Mouse (Mus musculus) kidney, adult 18-20 months (tissue): ENCODE results near the gene Hormad2.

Source experiments
- DNase-seq: peaks from one replicate; pipeline ENCODE4 v3.0.0; 2021

Hormad2 gene

GRCm38 (mm10) chr11:4336693-4337283 is 104.1 kb downstream of the Hormad2 start:
- no peak for DNase-seq

GRCm38 (mm10) chr11:4335810-4336692 is 104.9 kb downstream of the Hormad2 start:
- DNase-seq = no peak

DNA sequence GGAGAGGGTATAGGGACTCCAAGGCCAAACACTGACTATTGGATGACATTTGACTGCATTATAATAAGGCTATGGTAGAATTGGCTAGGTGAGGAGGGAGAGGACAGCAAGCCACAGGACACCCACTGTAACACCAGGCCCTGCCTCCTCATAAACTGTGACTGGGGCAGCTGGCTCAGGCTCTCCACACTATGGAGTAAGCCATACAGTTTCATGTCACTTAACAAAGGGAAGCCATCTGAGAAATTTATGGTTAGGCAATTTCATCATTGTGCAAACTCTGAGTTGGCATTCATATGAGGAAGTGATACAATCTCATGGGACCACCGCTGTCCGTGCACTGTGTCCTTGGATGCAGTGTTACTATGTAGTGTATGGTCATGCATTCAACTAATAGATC is 107.9 kb downstream of the Hormad2 start:
- no peak for DNase-seq

GRCm38 (mm10) chr11:4328188-4328587 is 112.7 kb downstream of the Hormad2 start:
- no peak for DNase-seq

GRCm38 (mm10) chr11:4323481-4323880 is 117.4 kb downstream of the Hormad2 start:
- DNase-seq = no peak

- DNase-seq = no peak
These were observed 118.0 kb downstream of the Hormad2 start for GRCm38 (mm10) chr11:4322943-4323342.

DNA sequence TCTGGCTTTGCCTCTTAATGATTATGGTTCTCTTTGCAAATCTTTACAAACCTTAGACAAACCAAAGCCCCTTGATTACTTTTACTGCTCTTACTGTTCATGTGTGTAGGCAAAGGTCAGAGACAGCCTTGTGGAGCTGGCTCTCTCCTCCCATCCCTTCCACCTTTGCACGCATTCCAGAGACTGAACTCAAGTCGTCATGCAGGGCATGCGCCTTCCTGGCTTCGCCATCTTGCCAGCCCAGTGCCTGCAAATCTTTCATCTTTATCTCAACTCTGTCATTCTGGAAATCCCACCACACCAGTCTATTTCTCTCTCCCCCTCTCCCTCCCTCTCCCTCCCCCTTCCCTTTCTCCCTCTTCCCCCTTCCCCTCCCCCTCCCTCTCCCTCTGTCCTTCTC is 120.0 kb downstream of the Hormad2 start:
- DNase-seq = no peak

- no peak for DNase-seq
These were observed 121.5 kb downstream of the Hormad2 start for GRCm38 (mm10) chr11:4319212-4319955.

DNA sequence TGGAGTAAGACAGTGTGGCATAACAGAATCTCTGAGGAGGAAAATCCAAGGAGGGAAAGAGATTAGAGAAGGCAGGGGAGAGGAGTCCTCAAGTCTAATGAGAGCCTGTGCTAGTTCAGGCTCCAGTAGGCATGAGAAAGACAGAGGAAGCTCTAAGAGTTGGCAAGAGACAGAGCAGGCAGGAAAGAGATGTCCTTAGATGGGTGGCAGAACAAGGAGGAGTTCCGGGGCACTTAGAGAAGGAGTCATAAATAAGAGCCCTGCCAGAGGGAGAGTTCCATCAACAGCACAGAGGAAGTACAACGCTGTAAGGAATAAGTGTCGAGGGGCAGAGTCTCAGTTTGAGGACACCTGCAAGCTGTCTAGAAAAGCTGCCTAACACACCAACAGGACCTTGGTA is 122.9 kb downstream of the Hormad2 start:
- no peak for DNase-seq

DNA sequence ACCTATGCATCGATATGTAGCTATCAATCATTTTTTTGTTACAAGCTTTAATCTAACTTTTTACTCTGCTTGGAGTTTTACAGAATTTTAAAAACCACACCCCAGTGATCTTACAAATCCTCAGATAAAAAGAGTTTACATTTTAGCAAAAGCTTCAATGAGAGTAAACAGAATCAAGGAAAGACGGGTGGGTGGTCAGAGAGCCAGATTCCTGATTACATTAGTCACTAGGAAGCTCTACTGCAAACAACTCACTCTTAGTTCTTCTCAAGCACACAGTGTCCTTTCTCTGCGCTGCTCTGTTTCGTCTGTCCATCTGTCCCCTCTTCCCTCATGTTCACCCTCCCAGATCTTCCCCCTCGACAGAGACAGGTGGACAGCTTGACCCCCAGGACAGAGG is 123.6 kb downstream of the Hormad2 start:
- DNase-seq = no peak

DNA sequence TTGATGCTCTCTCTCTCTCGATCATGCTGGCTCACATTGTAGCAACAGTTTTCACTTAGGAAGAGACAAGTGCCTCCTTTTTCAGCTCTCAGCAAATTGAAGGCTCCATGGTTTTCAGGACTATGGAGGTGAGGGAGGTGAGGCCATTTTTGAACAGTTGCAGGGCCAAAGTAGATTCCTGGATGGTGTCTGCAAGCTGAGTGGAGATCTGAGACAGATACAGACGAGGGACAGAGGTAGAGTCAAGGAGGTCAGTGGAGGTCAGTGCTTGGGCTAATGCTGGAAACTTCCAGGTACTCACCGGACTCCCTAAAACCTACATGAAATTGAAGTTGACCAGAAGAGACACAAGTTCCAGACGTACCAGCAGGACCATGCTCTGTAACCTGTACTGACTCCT is 128.7 kb downstream of the Hormad2 start:
- no peak for DNase-seq

- DNase-seq = no peak
These were observed 130.6 kb downstream of the Hormad2 start for GRCm38 (mm10) chr11:4310324-4310723.

- DNase-seq = no peak
These were observed 131.3 kb downstream of the Hormad2 start for GRCm38 (mm10) chr11:4309613-4310012.

GRCm38 (mm10) chr11:4308514-4309450 is 132.1 kb downstream of the Hormad2 start:
- no peak for DNase-seq

- DNase-seq = no peak
These were observed 132.8 kb downstream of the Hormad2 start for GRCm38 (mm10) chr11:4308060-4308513.

DNA sequence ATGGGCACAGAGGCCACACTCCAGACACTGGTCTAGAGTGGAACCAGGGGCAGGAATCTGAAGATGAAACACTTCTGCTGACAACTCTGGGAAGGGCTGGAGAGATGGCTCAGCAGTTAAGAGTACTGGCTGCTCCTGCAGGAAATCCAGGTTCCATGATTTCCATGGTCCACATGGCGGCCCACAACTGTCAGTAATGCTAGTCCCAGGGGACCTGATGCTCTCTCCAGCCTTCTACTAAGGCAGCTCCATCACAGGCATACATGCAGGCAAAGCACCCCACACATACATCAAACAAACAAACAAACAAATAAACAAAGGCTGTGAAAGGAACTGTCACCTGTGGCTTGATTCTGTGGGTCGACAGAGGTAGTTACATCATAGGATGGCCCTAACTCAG is 134.8 kb downstream of the Hormad2 start:
- no peak for DNase-seq

- DNase-seq = no peak
These were observed 135.8 kb downstream of the Hormad2 start for GRCm38 (mm10) chr11:4305090-4305489.

GRCm38 (mm10) chr11:4304203-4304602 is 136.7 kb downstream of the Hormad2 start:
- DNase-seq = no peak

- no peak for DNase-seq
These were observed 137.9 kb downstream of the Hormad2 start for GRCm38 (mm10) chr11:4303033-4303432.

DNA sequence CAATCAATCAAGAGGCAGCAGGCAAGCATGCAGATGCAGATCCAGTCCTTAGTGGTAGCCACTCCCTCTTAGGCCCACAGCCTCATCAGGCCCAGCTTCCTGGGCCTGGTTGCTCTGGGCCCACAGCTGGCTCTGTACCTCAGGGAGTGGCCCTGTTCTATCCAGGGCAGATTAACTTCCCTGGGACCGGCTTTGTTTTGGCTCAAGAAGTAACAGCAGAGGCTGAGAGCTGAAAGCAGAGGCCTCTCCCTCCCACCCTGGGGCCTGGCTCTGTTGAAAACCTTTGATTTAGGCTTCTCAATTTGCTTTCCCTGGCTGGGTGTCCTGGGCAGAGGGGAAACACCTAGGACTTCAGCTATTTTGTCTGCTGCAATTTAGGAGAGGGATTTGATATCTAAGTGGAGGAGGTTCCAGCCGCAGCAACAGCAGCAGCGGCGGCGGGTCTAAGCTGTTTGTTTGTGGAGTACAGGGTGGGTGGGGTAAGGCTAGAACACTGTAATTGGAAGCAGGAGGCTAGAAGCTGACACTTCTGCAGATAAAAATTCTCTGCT is 138.5 kb downstream of the Hormad2 start:
- no peak for DNase-seq

DNA sequence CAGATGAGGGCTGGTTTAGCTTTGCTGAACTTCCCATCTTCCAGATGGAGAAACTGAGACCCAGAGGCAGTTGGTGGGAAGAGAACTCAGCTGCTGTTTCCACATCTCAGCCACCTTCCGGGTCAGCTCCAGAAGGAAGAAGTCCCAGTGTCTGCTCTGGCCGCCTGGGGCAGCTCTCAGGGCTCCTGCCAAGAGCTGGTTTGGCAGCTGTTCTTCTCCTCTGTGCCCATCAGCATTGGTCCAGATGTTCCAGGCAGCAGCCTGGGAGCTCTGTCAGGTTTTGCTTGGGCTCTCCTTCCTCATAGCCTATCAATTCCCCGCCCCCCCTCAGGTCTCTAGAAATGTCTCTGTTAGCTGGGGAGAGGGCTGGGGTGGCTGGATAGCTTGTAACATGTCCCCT is 140.2 kb downstream of the Hormad2 start:
- no peak for DNase-seq
